Mouse (Mus musculus) urinary bladder, postnatal 25 days (tissue): ENCODE data around the gene Ppfia4.

Experiments used
- DNase-seq: peaks from one replicate; pipeline ENCODE4 v3.0.0; 2022; ENCODE audit warnings: low spot score

Gene Ppfia4

DNA sequence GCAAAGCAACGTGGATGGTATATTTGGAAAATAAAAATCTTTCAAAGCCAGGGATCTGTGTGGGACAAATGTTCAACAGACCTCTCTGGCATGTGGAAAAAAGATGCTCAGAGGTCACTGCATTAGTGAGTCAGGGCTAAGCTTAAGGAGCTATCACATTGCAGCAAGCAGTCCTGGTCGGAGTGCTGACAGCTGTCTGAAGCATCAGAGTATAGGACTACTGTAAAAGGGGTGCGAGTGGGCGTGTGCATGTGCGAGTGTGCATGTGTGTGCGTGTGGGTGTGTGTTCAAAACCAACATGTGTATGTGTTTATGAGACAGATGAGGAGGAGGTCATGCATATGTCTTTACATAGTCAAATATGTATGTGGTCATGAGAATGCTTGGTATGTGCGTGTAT lies 6.4 kb upstream of the Ppfia4 start:
- no peak for DNase-seq

DNA sequence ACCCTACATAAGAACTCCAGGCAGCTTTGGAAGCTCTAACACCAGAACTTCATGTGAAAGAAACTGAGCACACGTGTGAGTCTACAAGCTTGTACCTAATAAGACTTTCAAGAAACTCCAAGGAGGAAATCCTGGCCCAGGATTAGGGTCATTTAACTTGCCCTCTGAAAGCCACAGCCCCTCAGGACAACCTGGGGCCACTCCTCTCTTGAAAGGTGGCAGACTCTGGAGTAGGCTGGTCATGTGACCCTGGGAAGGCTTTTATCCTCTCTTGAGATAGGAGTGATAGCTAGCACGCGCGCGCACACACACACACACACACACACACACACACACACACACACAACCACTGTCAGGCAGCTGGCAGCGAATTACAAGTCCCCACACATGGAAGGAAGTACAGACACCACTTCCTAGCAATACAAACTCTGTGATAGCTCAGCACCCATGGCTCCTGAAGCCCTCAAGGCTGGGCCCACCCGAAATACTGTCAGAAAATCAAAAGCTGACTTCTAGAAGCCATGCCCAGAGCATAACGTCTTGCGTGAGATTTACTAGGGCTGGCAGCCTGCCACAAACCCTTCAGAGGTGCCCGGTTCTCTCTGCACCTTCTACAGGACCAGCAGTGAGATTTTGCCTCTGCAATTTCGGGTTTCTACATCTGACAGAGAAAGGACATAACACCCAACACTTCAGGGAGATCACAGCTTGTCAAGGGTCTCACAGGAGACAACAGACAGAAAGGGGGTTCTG lies 4.4 kb upstream of the Ppfia4 start:
- DNase-seq = no peak

DNA sequence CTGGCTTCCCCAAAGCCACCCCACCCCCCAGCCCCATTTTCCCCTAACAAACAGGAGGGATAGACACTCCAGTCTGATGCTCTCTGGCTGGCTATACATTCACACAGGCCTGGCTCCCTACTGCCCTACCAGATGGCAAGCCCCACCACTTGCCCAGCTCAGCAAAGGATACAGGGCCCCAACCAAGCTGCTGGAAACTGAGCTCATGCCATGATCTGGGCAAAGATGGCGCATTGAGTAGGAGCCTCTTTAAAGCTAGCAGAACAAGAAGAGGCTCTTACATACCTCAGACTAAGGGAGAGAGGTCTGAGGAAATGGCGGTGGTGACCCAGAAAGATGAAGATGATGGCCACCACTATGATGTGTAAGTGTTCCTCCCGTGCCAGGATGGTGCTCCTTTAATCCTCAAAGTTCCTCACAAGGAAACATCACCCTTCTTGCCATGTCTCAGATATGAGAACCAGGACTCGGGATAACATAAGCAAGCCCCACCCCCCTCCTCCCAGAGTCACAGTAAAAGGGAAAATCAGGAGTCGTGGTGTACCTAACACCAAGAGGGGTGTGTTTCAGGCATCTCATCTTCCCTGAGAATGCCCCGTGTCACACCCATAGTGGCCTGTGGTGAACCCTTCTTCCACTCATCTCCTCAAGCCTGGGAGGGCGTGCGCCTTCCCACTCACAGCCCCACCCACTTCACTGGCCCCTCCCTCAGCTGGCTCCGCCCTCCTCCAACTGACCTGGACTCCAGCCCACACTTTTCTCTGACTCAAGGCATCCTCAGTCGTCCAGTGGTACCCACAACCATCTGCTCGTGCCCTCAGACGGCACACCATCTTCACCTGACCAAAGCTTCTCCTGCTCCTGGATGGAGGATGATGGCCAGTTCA lies 3.4 kb upstream of the Ppfia4 start:
- no peak for DNase-seq

DNA sequence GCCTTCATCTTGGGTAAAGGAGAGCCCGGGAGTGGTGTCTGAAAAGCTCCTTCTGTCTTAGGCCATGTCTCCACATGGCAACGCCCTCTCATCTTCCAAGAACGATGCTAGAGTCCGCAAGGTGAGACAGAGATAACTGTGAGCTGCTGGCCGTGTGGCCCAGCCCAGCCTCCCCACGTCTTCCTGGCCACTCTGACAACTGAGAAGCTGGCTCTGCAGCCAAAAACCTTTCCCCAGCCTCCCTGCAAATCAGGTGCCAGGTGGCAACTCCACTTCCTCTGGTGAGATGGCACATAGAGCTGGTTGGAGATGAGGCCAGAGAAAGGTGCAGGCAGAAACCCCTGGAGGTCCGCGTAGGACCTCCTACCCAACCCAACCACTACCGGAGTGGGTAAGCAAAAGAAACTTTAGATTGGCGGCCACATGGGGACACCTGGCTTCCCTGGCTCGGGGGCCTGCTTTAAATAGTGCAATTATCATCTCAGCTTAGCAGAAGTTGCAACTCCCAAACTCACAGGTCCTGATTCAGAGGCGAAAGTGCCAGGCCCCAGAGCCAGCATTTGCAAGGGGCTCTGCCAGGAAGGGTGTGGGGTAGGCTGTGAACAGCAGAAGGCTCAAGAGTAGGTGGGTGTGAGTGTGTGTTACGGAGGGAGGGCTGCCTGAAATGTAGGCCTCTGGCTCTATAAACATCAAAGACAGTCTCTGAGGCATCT lies 2.6 kb upstream of the Ppfia4 start:
- DNase-seq = no peak

DNA sequence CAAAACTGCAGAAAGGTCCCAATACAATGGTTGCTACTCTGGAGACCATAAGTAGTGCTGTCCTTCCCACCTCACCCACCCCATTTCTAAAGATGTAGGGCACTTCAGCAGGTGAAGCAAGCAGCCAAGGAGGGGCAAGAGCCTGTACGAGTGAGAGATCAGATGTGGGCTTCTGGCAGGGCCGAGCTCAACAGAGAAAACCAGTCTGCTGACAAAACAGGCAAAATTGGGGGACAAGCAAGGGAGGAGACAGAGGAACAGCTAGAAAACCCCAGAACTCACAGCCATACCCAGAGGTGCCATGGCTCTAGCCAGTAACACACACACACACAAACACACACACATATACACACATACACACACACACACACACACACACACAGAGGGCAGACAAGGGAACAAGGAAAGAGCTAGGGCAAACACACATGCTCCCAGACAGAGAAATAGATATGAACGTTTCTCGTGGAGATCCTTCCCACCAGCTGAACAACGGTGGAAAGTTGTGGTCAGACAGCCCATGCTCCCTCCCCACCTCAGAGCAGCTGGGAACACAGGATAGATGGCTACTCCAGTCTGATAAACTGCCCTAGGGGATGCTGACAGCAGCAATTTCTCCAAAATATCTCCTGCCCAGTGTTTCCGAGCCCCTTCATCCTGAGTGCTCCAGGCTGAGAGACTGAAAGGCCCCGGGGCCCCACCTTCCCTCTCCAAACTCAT lies 1.5 kb upstream of the Ppfia4 start:
- DNase-seq = no peak

DNA sequence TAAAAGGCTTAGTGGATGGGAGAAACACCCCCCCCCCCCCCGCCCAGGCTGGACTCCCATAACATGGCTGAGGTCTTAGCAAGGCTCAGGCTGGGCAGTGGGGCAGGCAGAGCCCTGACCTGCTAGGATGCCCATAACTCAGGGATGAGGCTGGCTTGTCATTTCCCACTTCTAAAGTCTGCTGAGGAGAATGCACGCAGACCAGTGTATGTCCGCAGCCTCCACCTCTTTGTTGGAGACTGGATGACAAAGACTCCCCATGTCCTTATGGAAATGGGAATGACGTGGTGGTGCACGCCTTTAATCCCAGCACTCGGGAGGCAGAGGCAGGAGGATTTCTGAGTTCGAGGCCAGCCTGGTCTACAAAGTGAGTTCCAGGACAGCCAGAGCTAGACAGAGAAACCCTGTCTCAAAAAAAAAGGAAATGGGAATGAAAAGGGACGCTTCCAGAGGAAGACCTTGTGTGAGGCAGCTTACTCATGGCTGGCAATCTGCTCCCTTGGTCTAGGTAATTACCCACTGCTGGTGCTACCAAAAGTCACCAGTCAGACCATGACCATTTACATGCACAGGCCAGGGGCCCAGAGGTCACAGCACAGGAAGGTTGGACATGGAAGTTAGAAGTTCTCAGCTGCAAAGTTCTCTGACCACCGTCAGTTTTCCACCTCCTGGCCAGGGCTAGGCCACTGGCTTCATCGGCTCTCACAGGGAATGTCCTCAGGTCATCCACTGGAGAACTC lies 813 bp upstream of the Ppfia4 start:
- no peak for DNase-seq

DNA sequence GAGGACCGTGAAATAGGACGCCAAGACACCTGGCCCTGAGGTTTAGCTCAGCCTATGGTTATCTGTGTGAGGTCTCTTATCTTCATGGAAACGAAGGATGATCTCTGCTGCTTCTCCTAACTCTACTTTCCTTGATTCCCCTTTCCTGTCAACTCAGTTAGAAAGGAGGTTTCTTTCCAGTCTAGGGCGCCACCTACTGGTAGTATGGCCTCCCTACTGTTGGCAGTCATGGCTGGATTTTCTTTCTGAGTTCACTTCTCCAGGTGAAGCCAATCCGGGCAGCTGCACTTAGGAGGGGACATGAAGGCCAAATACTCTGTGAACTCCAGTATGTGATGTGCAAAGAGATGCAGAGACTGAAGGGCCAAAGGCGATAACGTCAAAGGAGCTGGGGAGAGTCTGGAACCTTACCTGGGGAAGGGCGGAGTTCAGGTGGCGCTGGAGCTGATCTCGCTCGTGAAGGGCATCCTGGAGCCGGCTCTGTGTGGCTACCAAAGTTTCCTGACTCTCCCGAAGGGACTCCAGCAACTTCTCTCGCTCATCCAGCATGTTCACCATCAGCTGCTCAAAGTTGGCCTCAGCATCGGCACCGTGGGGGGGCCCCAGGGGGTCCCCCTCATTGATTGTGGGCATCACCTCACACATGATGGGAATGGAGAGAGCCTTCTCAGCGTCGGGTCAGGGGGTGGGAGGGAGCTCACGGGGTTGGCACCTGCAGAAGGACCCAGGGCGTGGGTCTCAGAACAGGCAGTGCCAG lies 671 bp downstream of the Ppfia4 start:
- peak; percentile 77 for DNase-seq

DNA sequence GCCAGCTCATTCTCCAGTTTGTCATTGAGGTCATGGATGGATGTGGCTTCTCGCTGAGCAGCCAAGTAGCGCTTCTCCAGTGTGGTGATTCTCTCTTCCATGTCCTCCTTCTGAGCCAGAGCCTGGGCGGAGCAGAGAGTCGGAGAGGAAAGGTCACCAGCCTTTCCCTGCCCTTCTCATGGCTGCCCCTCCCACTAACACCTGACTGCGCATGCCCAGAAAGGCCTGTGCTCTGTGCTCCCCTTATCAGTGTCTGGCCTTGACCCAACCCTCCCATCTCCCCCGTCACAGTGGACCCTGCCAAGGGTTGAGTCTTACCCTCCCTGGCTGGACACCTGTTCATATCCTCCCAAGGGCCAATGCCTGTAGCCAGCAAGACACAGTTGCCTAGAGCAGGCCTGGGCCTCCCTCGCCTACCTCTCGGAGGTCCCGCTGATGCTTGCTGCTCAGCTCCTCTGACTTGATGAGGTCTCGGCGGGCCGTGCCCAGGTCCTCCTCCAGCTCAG lies 5.8 kb downstream of the Ppfia4 start:
- no peak for DNase-seq

DNA sequence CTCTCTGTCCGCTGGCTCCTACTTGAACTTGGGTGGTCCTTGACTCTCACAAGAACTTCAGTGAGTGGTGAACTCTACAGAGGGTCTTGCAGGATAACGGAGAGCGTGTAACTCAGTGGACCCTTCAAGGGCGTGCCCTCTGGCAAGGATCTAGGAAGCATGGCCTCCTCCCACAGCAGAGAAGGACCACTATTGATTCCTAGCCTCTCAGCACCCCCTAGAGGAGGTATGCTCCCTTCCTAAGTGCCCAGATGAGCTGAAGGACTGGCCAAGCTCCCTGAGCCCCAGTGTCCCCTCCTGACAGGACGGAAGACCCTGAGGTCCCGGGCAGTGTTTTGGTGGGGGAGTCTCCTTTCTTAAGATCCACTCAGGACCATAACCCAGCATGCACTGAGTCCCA lies 10.1 kb downstream of the Ppfia4 start:
- no peak for DNase-seq

DNA sequence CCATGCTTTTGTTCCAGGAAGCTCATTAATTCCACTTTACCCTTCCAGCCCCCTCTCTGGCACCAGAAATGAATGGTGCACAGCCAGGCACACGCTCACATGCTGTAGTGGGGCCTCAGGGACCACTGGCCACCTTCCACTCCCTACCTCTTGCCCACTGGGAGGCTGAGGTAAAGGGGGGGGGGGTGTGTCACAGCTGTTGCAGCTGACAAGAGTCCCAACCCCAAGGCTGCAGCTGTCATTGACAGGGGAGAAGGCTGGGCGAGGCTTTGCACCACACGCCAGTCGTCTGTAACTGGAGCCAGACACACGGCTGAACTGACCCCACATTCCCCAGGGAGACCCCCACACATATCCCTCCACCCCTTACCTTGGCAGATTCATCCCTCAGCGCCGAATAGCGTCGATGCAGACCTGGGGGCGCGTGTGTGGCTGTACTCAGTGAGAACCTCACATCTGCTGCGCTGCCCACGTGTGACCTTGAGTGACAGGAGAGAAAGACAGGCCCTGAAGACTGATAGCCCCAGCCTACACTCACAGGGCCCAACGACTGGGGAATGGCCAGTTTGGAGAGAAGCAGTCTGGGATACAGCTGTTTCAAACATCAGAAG lies 11.9 kb downstream of the Ppfia4 start:
- DNase-seq = no peak

DNA sequence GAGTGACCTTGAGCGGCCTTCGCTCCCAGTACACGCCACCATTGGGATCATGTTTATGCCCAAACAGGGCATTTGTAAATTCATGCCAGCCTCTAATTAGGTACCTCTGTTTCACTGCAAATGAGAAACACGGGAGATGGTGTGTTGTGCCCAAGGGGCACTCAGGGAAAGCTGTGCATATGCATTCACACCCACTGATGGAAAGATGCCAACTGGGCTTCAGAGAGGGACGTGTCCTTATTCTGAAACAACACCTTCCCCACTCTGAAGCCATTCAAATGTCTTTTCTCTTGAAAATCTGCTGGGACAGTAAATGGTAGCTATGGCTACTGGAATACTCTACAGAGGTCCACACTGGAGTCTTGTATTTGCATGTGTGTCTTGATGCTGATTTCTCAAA lies 14.5 kb downstream of the Ppfia4 start:
- no peak for DNase-seq

DNA sequence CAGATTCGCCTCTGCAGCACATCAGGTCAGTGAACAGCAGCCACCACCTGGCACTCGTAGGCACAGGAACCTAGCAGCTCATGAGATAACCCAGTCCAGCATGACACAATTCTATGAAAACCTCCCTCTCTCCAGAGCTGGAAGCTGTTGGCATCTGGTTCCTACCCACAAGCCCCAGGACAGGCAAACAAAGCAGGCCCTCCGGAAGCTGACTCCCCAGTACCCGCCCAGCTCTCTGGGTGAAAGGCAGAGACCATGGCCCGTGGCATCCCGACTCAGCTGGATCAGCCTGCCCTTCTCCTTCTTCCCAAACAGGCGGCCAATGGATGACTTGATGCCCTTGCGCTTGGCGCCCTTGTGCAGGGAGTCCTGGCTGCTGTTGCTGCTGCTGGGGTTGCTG lies 16.4 kb downstream of the Ppfia4 start:
- DNase-seq = no peak

DNA sequence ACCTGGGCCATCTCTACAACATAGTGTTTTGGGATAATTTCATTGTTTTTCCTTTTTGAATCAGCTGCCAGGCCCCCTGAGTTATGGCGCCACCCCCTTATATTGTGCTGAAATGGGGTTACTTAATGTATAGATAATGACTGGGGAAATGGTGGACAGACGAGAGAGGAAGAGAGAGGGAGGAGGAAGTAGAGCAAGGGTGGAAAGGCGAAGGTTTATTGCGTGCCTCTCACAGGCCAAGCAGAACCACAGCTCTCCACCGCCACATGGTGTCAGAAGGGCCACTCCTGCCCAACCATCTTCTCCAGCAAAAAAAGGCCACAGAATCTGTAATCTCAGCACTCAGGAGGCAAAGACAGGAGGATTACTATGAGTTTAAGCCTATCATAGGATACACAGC lies 17.5 kb downstream of the Ppfia4 start:
- no peak for DNase-seq

DNA sequence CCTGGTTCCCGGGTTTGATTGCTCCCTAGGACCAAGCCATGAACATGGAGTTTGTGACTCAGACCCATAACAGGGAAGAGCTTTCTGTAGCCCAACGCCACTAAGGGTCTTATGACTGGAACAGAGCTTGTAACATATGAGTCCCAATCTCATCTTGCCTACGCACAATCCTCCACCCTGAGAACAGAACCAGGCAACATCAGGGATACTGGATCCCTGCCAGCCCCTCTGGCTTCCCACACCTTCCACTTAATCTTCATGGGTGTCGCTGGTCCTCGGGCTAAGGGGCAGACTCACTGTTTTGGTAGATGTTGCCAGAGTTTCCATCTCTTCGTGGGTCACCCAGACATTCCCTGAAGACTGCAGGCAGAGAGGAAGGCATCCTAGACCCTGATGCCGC lies 21.0 kb downstream of the Ppfia4 start:
- no peak for DNase-seq

DNA sequence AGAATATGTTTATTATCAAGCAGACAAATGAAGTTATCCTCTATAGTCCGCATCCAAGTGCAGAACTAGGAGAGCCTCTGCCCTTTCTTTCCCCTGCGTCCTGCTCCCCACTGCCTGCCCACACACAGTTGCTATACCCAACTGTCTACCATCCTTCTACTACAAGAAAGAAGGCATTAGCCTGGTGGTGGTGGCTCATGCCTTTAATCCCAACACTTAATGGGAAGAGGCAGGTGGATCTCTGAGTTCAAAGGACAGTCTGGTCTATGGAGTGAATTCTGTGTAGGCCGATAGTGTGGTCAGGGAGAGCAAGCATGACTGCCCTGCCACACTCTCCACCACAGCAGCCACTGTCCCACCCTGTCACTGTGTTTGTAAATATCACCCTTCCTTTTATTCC lies 22.0 kb downstream of the Ppfia4 start:
- no peak for DNase-seq

DNA sequence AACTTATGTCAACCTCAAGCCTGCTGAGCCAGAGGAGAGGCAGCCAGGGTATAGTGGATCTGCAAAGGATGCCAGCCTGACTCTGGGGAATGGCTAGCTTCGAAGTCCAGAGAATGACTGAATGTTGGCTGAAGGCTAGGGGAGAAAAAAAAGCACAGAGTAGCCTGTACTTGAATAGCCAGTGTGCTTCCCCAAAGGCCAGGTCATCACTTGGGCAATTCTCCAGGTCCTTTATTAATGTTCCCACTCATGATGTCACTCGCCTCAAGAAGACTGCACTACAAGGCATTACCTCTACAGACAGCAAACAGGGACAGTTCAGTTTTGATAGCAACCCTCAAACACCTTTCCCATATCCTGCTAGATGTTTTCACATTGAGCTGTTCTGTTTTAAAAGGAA lies 22.4 kb downstream of the Ppfia4 start:
- DNase-seq = no peak

DNA sequence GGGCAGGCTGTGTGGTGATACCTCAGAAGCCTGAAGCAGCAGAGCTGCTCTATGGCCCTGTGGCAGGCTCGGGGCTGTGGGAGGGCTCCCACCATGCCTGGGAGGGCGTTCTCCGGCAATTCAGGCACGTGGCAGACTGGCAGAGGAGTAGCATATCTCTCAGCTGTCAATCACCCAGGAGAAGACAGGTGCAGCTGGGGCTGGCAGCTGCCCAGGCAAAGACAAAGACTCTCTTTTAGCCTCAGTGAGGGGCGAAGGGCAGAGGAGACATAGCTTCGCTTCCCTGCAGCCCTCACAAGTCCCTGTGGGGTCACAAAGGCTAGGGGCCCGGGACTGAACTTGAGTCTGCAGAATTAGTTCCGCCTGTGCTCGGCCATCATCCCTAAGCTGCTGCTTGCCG lies 25.3 kb downstream of the Ppfia4 start:
- no peak for DNase-seq

DNA sequence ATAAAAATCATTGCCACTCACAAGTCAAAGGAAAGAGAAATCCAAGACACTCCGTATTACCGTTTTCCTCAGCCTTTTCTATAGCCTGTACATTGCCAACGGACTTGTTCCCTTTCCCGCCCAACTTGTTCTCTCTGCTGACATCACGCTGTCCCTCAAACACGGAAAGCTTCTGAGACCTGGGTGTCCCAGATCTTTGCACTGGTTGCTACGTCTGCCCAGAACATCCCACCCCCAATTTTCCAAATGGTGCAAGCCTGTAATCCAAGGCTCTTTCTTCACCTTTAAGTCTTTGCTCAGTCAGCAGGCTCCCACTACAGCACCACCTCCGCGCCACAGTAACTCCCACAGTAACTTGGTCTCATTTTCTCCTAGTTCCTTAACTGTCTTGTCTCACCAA lies 27.8 kb downstream of the Ppfia4 start:
- no peak for DNase-seq

DNA sequence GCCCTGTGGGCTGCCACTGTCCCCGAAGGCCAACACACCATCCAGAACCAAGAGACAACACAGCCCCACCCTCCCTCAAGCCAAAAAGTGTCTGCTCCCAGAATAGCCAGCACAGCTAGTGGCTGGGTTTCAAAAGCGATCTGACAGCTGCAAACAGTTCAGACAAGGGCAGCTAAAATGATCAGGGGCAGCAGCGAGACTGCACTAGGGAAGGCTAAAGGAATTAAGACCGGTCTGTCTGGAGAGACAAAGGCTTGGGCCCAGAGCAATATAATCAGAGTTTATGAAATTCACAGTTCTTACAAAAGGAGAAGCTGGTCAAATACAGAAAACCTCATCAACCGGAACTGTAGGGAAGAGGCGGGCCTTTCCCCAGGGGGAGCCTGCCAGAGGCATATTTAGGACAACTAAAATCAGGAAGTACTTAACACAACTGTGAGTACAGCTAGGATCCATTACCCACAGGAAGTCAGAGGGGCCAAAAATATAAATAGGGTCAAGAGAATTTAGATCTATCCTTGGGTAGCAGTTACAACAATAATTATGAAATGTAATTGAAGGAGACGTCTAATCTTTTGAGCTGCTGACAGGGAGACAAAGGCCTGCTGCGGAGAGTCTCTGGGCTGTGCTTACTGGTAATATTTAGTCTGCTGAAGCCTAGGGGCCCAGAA lies 30.0 kb downstream of the Ppfia4 start:
- no peak for DNase-seq
